Mouse (Mus musculus): ENCODE measurements around the gene Lce1f. TPM values are rescaled to one million over a fixed set of nuclear protein-coding genes. Genes with fewer than 3 reads are reported as not detected.

Gene Lce1f
- polyA plus RNA-seq, 1 experiment from 2014 or later = not detected

DNA sequence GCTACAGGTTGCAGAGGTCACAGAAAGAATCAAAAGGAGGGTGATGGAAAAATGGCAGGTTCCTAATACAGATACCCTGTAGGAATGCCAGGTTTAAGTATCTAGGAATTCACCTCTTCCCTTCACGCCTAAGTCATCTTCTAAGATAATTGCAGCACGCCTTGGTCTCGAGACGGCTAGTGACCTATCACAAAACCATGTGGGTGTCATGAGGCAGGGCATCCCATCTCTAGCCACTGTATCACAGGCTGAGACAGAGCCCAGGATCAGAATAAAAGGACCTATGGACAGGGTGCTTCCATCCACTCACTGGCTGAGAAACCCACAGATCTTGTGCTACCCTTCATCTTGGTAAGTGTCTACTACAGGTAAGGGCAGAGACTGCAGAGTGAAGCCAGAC, 41.2 kb downstream of the Lce1f start, which contains the start of gene Lce1c:
TSS of gene Lce1c (plus strand) at position 301 of the 400 bp plus-strand sequence.
- Histone ChIP-seq H3K4me1 (replicated peaks) (no peaks in the 10 kb centered on the region), H3K9ac (no peak within 1 kb of the TSS), H3K36me3 (no peaks in the 10 kb centered on the region), H3K27ac (ENCODE audit: poor library complexity, severe bottlenecking) (no peak within 1 kb of the TSS), H3K27me3 (replicated peaks) (no peaks in the 10 kb centered on the region), H3K4me2 (no peak within 1 kb of the TSS), H3K4me3 (no peak within 1 kb of the TSS), H3K9me3 (replicated peaks) (no peaks in the 10 kb centered on the region)
- ATAC-seq (ENCODE audit: insufficient number of reproducible peaks, low FRiP score) = no peak
- 81% methylated on average over 4 of the region's 4 CpGs for WGBS

- Histone ChIP-seq H3K9me3 (replicated peaks) (no peaks in the 10 kb centered on the region), H3K4me1 (replicated peaks) (no peaks in the 10 kb centered on the region), H3K9ac (no peak within 1 kb of the TSS), H3K4me2 (no peak within 1 kb of the TSS), H3K36me3 (no peaks in the 10 kb centered on the region), H3K27me3 (replicated peaks) (no peaks in the 10 kb centered on the region), H3K27ac (ENCODE audit: poor library complexity, severe bottlenecking) (no peak within 1 kb of the TSS), H3K4me3 (no peak within 1 kb of the TSS)
- ATAC-seq (ENCODE audit: insufficient number of reproducible peaks, low FRiP score) = no peak
These were observed 49.9 kb downstream of the Lce1f start, which contains the start of gene Lce1a2 for GRCm38 (mm10) chr3:92670215-92670614. Gene Lce1a2 (minus strand): TSS chr3:92670315.

Other genes starting within 250 kb of the Lce1f start
- 0.24 and 0.37 TPM in 2 replicates for gene Sprr1a, start 234.5 kb downstream of the Lce1f start, polyA plus RNA-seq (2016; fragmentation: Nextera tagmentation; extraction: Ambion mirVana)
- gene Sprr4, start 219.9 kb downstream of the Lce1f start, polyA plus RNA-seq (2016; fragmentation: Nextera tagmentation; extraction: Ambion mirVana) = not detected in 2 replicates
- not detected in 2 replicates for gene 2310046K23Rik, start 185.8 kb downstream of the Lce1f start, polyA plus RNA-seq (2016; fragmentation: Nextera tagmentation; extraction: Ambion mirVana)
- gene Ivl, start 146.6 kb downstream of the Lce1f start, polyA plus RNA-seq (2016; fragmentation: Nextera tagmentation; extraction: Ambion mirVana) = not detected in 2 replicates
- gene Smcp, start 131.4 kb downstream of the Lce1f start, polyA plus RNA-seq (2016; fragmentation: Nextera tagmentation; extraction: Ambion mirVana) = not detected in 2 replicates
- not detected in 2 replicates for gene 2210017I01Rik, start 112.9 kb downstream of the Lce1f start, polyA plus RNA-seq (2016; fragmentation: Nextera tagmentation; extraction: Ambion mirVana)
- gene Lce6a, start 98.7 kb downstream of the Lce1f start, polyA plus RNA-seq (2016; fragmentation: Nextera tagmentation; extraction: Ambion mirVana) = not detected in 2 replicates
- gene Lce1a1, start 72.0 kb downstream of the Lce1f start, polyA plus RNA-seq (2016; fragmentation: Nextera tagmentation; extraction: Ambion mirVana) = not detected in 2 replicates
- not detected in 2 replicates for gene Lce1b, start 63.4 kb downstream of the Lce1f start, polyA plus RNA-seq (2016; fragmentation: Nextera tagmentation; extraction: Ambion mirVana)
- gene Lce1a2, start 50.0 kb downstream of the Lce1f start, polyA plus RNA-seq (2016; fragmentation: Nextera tagmentation; extraction: Ambion mirVana) = not detected in 2 replicates
- not detected in 2 replicates for gene Lce1c, start 41.1 kb downstream of the Lce1f start, polyA plus RNA-seq (2016; fragmentation: Nextera tagmentation; extraction: Ambion mirVana)
- not detected in 2 replicates for gene Lce1d, start 33.1 kb downstream of the Lce1f start, polyA plus RNA-seq (2016; fragmentation: Nextera tagmentation; extraction: Ambion mirVana)
- not detected in 2 replicates for gene Lce1e, start 11.3 kb downstream of the Lce1f start, polyA plus RNA-seq (2016; fragmentation: Nextera tagmentation; extraction: Ambion mirVana)
- gene Gm38119, start 18.7 kb upstream of the Lce1f start, polyA plus RNA-seq (2016; fragmentation: Nextera tagmentation; extraction: Ambion mirVana) = not detected in 2 replicates
- not detected in 2 replicates for gene Lce1g, start 32.0 kb upstream of the Lce1f start, polyA plus RNA-seq (2016; fragmentation: Nextera tagmentation; extraction: Ambion mirVana)
- gene Lce1h, start 44.7 kb upstream of the Lce1f start, polyA plus RNA-seq (2016; fragmentation: Nextera tagmentation; extraction: Ambion mirVana) = not detected in 2 replicates
- not detected in 2 replicates for gene Lce1i, start 58.5 kb upstream of the Lce1f start, polyA plus RNA-seq (2016; fragmentation: Nextera tagmentation; extraction: Ambion mirVana)
- not detected in 2 replicates for gene Lce1j, start 70.2 kb upstream of the Lce1f start, polyA plus RNA-seq (2016; fragmentation: Nextera tagmentation; extraction: Ambion mirVana)
- gene Lce1k, start 87.5 kb upstream of the Lce1f start, polyA plus RNA-seq (2016; fragmentation: Nextera tagmentation; extraction: Ambion mirVana) = not detected in 2 replicates
- gene Kprp, start 106.9 kb upstream of the Lce1f start, polyA plus RNA-seq (2016; fragmentation: Nextera tagmentation; extraction: Ambion mirVana) = not detected in 2 replicates
- not detected in 2 replicates for gene Lce1l, start 130.9 kb upstream of the Lce1f start, polyA plus RNA-seq (2016; fragmentation: Nextera tagmentation; extraction: Ambion mirVana)
- gene 2310050C09Rik, start 149.9 kb upstream of the Lce1f start, polyA plus RNA-seq (2016; fragmentation: Nextera tagmentation; extraction: Ambion mirVana) = not detected in 2 replicates
- gene Lce3a, start 205.9 kb upstream of the Lce1f start, polyA plus RNA-seq (2016; fragmentation: Nextera tagmentation; extraction: Ambion mirVana) = not detected in 2 replicates
- not detected in 2 replicates for gene Lce3b, start 212.6 kb upstream of the Lce1f start, polyA plus RNA-seq (2016; fragmentation: Nextera tagmentation; extraction: Ambion mirVana)
- gene Lce3c, start 224.1 kb upstream of the Lce1f start, polyA plus RNA-seq (2016; fragmentation: Nextera tagmentation; extraction: Ambion mirVana) = not detected in 2 replicates
- gene Lce3d, start 237.0 kb upstream of the Lce1f start, polyA plus RNA-seq (2016; fragmentation: Nextera tagmentation; extraction: Ambion mirVana) = not detected in 2 replicates
- not detected in 2 replicates for gene Lce3e, start 246.7 kb upstream of the Lce1f start, polyA plus RNA-seq (2016; fragmentation: Nextera tagmentation; extraction: Ambion mirVana)

Measured in heart, embryonic 12.5 days (tissue).